Mouse (Mus musculus): ENCODE measurements at regions not wholly inside any gene's neighbourhood (a gene's known extent, or its start where the extent isn't known, plus 50 kb on each side); places are given as distances from the start of the nearest gene placed in this dataset.

DNA sequence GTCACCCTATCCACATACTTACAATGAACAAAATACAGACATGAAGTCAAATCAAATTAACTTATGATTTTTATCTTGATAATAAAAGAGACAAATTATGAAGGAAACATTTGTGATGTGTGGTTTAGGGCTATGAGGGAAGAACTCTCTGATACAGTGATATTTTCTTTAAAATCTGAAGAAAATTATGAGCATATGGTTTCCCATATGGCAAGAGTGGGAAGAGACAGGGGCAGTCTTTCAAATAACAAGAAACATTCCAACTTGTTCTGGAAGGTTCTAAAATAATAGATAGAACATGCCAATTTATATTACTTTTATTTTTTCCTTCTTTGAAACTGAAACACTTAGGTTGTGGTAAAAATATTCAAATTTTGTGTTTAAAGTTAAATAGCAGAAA, 1585.3 kb upstream of the B3galt2 start:
- no peak for DNase-seq (ENCODE audit: low read depth)

Measured in NIH3T3 (cell line).